Mouse (Mus musculus): ENCODE results near the gene Tspan14. TPM values are rescaled to one million over a fixed set of nuclear protein-coding genes. Genes with fewer than 3 reads are reported as not detected.
A peak's percentile ranks its signal among the peaks of the same experiment; 100 is the strongest.

Gene Tspan14
- polyA plus RNA-seq (2012; rRNA removed), result 46.4 and 47.7 TPM in 2 replicates

DNA sequence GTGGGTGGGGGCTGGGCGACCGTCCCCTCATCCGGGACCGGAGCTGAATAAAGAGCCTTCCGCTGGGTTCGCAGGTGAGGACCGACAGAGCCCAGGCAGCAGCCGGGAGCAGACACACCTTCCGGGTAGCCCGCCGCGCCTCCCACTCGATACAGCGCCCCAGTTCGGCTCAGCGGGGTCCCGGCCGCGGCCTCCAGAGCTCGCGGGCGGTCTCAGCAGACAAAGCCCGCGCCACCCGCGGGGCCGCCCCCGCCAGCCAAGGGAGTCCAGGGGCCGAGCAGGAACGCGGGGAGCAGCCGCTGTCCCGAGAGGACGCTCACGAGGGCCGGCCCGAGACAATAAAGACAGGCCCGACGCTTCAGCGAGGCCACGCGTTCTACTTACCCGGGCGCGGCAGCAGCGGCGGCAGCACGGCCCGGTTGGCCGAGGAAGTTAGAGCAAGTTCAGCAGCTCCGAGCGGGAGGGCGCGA, at the start of gene Tspan14:
TSS of gene Tspan14 (minus strand) at position 416 of the 470 bp plus-strand sequence.
- DNase-seq (ENCODE audit: extremely low spot score in 1 of 2, low spot score in 1 of 2), result no peak

DNA sequence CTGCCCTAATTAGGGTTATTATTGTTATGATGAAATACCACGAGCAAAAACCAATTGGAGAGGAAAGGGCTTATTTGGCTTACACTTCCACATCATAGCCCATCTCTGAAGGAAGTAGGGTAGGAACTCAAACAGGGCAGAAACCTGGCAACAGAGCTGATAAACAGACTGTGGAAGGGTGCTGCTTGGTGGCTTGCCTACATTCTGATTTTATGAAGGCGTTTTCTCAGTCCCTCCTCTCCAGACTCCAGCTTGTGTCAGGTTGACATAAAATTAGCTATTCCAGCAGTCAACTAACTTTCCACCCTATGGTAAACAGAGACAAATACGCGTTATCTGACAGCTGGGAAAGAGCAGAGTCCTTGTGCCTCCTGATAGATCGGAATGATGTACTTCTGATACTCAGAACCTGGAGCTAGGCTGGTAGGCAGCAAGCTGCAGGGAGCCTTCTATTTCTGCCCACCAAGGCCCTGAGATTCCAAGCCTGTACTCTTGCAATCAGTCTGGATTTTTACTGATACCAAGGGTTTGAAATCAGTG, 48.2 kb upstream of the Tspan14 start:
- peak; percentile 35 to 51 for DNase-seq (ENCODE audit: extremely low spot score in 1 of 2, low spot score in 1 of 2)

DNA sequence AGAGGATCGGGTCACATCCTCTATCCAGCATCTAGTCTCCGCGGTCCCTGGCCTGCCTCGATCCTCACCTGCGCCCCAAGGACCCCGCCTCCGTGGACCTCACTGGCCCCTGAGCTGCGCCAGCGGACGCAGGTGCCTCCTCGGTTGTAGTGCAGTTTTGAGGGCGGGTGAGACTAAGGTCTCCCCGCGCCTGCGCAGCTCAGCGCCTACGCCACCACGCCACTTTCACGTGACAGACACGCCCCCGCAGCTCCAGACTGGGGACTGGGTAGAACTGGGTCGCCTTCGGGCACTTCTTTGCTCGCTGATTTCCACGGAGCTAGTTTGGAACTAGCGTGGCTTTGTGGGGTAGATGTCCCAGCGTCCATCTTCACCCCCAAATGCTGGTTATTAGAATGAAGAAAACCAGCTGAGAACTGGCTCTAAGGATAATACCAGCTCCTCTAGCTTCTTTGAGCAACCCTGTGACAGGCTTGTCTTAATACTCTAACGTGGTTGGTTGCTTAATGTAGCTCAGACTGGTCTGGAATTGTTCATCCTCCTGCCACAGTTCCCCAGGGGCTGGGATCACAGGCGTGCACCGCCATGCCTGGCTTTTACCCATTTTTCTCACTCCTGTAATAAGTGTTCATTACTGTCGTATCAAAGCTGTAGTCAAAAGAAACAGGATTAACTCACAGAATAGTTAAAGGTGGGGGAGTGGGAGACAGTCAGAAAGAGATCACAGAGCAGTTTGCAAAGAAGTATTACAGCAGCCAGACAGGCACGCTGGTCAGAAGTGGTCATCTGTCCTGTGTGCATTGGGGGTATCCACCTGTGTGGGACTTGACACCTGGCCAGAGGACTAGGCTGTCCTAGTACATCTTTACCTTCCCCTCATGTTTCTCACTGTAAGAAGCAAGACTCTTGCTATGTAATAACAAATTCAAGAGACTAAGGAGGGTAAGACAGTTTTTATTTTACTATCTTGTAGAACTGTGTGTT, 47.3 kb upstream of the Tspan14 start, which contains the start of gene Fam213a:
TSS of gene Fam213a (minus strand) at position 159 of the 984 bp plus-strand sequence.
- peak; percentile 86 to 96 for DNase-seq (ENCODE audit: extremely low spot score in 1 of 2, low spot score in 1 of 2)

DNA sequence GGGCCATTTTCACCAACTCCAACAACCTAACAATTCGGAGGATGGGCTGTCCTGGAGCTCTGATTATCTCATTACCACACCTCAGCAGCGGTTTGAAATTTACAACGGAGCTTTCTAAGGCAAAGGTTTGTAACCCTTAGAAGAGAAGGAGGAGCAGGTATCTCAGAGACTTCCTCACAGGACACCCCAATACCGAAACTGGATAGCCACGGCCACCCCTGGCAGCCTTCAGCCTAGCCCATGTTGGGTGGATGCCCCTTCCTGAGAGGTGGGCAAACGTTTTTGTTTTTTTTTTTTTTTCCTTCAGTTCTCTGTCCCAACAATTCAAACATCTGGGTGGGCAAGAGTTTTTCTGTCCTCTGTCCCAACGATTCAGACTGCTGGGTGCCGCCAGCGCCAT, 46.5 kb upstream of the Tspan14 start:
- DNase-seq (ENCODE audit: extremely low spot score in 1 of 2, low spot score in 1 of 2), result no peak

DNA sequence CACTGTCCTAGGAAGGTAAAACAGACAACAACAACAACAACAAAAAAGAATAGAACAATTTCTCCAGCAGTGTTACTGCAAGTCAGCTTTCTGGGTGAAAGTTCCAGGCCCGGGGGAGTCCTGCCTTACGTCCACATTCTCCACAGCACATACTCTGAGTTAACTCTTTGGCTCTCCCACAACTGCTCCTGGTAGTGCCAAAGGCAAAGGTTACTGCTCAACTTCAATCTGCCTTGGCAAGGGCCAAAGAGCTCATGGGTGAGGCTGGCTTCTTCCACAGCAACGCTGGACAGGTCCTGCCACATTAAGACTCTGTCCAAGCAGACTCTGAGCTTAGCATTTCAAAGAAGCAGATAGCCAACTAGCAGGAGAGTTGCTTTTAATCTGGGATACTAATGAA, 45.3 kb upstream of the Tspan14 start:
- DNase-seq (ENCODE audit: extremely low spot score in 1 of 2, low spot score in 1 of 2), result no peak

DNA sequence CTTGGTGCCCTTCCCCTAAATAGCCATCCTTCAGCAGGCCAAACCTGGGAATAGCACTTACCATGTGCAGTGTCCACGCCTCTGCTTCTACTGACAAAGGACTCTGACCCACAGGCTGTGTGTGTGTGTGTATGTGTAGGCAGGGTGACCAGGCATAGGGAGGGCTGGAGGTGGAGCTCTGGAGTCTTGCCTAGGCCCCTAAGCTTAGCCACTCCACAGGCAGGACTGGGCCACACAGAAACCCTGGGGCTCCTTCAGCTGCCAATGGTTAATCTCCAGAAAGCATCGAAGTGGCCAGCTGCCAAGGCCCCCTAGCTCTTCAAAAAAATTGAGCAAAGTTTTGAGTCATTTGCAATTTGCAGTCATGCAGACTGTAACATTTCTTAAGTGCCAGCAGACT, 41.5 kb upstream of the Tspan14 start:
- no peak for DNase-seq (ENCODE audit: extremely low spot score in 1 of 2, low spot score in 1 of 2)

DNA sequence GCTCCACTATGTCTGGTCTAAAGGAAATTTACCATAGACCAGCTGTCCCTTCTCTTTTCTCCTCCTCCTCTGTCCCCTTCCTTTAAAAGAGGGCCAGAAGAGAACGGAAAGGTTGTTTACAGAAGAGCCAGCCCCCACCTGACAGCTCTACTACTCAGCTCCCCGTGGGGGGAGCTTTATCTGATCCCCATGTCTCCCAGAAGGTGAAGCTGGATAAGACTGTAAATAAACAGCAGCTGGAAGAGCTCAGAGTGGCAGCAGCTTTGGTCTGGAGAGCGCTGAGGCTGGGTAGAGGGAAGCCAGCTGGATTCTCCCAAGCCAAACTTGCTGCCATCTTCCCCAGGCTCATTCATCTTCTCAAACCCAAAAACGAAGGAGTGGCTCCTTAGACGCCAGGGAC, 41.0 kb upstream of the Tspan14 start:
- DNase-seq (ENCODE audit: extremely low spot score in 1 of 2, low spot score in 1 of 2), result no peak

DNA sequence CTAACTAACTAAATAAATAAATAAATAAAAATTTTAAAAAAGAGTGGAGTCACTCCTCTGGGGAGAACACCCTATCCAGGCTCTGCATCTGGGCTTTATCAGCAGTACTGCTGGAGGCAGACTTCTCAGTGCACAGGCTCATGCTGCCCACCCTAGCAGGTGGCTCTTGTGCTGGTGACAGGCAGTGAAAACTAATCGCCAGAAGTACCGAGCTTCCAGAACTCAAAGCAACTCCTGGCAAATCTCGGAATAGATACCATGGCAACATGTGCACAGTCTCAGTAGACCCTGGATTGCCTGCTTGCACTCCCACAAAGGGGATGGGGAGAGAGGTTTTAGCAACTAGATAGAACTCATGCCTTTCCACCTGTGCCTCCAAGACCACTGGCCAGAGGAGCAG, 40.3 kb upstream of the Tspan14 start:
- DNase-seq (ENCODE audit: extremely low spot score in 1 of 2, low spot score in 1 of 2), result no peak

DNA sequence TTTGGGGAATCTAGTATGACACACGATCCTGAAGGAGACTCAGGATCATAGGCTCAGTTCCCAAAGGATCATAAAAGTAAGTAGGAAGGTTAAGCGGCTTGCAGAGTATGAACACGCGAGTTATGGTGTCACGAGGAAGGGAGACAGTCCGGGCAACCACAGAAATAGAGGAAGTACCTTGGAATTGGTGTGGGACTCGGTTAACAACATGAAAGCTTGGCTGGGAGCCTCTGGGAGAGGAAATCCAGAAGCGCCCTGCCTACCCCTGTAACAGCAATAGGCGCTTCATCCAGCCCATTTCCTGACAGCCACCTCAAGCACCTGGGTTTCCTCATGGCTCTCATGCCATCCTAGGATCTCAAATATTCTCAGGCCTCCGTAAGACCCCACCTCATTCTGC, 39.7 kb upstream of the Tspan14 start:
- no peak for DNase-seq (ENCODE audit: extremely low spot score in 1 of 2, low spot score in 1 of 2)

DNA sequence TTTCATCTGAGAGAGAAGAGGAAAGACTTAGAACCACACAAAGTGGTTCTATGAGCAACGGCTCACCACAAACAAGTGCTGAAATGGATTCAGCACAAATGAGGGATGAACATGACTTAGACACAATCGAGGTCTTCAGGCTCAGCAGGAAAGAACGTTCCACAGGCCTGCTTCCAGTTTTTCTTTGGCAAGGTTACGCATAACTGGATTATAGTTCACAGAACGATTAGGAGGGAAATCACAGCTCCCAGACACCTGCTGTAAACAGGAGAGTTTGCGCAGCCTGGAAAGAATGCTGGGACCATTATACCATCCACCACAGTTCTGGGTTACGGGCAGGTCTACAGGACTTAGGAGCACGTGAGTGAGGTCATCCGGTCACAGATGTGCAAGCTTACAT, 39.1 kb upstream of the Tspan14 start:
- DNase-seq (ENCODE audit: extremely low spot score in 1 of 2, low spot score in 1 of 2), result no peak

DNA sequence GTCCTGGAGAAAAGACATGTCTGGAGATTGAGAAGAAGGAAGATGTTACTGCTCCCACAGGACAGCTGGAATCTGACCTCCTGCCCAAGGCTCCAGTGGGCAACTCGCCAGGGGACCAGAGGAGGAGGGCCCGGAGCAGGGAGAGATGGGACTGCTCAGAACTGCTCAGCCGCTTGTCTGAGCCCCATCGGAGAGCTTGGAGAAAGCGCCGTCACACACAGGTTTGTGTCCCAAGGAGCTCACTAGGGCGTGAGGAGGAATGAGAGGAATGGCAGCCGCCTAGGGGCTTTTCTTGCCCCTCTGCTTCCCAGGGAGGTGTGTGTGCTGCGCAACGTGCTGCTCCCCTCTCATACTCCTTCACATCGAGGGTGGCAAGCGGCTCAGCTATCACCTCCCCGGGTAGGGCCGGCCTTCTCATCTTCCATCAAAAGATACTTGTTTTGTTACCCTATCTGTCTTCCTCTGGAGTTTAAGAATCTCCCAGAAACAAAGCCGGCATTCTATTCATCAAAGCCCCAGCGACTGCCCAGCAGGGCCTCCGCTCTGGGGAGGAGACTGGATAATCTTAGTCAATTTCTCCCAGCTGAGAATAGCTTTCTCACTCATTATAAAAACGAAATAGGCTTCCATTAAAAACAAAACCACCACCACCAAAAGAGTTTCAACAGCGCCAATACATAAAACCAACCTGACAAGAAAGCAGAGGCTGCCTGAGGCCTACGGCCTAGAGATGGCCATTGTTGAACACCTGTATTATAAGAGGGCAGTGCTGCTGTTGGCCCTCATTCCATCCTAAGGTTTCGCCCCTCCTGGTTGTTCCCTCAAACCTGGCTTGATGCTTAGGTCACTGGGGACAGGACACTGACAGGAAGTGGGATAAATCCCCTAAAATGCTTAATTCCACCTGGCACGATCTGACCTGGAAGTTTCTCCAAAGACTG, 37.9 kb upstream of the Tspan14 start:
- no peak for DNase-seq (ENCODE audit: extremely low spot score in 1 of 2, low spot score in 1 of 2)

DNA sequence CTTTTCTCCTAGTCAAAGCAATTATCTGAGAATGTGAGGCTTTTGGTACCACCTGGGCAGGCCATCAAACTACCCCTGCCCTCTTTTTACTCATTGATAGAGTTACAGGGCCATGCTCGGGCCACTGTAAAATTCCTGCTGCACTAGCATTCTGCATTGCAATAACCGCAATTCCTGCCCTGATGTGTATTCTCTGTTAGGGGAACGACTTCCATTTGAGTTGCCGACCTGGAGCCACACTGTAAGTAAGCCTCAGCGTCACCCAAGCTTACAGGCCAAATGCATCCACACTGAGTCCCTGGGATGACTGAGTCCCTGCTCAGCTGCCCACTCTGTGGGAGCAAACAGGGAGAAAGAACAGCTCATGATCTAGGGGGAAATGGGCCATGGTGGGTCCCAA, 35.0 kb upstream of the Tspan14 start:
- no peak for DNase-seq (ENCODE audit: extremely low spot score in 1 of 2, low spot score in 1 of 2)

DNA sequence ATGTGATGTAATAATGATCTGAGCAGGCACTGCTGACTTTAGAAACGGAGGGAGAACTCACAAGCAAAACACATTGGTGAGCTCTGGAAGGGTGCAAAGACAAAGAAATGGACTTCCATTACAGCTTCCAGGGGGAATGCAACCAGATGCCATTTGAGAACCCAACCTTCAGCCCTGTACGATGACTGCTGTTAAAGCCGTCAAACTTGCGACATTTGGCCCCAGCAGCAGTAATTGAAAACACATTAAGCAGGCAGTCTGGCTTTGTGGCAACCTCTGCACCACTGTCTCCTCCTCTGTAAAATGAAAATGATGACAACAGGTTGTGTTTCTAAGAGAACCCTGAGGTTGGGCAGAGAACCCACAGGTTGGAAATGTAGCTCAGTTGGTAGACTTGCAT, 34.2 kb upstream of the Tspan14 start:
- no peak for DNase-seq (ENCODE audit: extremely low spot score in 1 of 2, low spot score in 1 of 2)

DNA sequence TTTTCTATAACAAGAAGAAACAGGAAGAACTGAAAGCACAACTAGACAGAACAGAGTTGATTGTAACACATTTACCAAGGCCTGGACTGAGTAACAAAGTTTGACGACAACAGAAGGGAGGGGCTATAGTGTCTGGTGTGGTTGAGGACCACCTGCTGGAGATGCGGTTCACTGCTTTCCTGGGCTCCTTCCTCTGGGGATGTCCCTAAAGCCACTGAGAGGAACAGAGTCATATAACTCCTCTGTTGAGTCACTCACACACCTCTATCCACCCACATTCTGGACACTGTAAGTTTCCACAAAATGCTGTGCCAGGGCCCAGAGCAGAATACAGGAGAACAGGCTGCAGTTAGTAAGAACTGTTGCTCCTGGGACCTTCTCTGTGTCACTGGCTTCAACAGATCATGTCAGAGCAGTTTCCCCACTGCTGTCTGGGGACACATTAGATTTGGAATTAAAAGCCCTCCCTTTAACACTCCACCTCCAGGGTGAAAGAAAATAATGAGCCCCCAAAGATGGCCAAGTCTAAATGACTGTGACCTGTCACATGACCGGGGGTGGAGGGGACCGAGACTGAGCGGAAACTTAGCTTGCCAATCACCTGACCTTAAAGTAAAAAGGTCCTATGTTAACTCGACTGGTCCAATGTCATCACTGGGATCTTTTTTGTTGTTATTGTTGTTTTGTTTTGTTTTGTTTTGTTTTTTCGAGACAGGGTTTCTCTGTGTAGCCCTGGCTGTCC, 33.5 kb upstream of the Tspan14 start:
- no peak for DNase-seq (ENCODE audit: extremely low spot score in 1 of 2, low spot score in 1 of 2)

DNA sequence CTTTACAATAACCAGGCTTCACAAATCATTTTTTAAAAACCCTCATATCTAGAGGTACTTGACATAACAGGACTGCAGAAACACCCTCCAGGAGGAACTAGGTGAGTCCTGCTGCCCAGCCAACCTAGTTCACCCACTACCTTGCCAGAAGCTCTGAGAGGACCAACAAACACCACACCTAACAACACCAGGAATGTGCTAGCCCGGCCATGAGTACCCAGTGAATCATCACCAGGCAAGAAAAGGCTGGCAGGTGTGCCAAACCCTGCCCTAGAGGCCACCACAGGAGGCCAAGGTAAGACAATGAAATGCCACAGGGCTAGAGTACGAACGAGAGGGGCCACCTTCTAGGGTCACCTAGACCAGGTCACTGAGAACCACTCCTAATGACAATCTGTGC, 29.6 kb upstream of the Tspan14 start:
- no peak for DNase-seq (ENCODE audit: extremely low spot score in 1 of 2, low spot score in 1 of 2)

DNA sequence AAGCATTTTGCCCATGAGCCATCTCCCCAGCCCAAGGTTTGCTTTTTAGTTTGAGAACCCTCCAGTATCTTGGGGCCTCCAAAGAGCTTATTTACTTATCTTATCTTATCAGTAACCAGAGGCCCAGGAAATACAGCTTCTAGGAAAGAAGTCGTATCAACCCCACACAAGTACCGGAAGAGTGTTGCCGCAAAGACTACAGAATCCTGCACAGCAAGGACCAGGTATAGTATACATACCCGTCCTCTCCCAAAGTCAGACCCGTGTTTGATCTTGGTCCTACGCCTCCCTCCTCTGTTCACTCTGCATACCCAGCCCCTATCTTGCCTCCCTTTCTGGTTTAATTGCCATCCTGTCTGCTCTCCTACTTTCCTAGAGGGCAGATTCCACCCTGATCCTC, 25.9 kb upstream of the Tspan14 start:
- no peak for DNase-seq (ENCODE audit: extremely low spot score in 1 of 2, low spot score in 1 of 2)

DNA sequence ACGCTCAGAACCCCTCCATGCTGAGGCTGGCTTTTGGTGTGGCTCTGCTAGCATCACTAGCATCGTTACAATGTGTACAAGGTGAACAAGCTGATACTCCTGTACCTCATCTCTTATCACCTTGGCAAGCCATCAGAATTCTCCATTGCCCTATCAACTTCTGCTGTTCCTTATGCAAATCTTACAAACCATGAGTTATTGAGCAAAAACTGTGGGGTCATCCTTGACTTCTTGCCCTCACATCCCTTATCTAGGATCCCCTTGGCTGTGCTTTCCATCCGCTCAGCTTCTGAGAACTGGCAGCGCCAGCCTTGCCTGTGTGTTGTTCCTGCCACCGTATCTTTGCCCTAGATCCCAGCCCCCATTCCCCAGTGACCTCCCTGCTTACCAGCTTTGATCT, 22.2 kb upstream of the Tspan14 start:
- no peak for DNase-seq (ENCODE audit: extremely low spot score in 1 of 2, low spot score in 1 of 2)

DNA sequence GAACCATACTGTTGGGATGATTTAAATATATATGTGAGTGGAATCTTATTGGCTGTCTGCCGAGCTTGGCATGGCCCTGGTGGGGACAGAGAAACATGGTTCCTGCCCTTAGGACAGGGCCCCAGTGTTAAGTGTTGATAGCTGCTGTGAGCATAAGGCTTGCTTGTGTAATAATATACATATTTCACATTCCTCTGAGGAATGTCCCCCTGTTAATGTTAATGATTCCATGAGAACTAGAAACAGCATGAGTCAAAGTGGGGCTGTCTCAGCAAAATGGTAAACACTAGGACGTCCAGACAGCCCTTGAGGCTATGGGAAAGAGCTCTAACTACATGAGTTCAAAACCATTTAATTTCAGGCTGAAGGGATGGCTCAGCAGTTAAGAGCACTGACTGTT, 20.6 kb upstream of the Tspan14 start:
- no peak for DNase-seq (ENCODE audit: extremely low spot score in 1 of 2, low spot score in 1 of 2)

DNA sequence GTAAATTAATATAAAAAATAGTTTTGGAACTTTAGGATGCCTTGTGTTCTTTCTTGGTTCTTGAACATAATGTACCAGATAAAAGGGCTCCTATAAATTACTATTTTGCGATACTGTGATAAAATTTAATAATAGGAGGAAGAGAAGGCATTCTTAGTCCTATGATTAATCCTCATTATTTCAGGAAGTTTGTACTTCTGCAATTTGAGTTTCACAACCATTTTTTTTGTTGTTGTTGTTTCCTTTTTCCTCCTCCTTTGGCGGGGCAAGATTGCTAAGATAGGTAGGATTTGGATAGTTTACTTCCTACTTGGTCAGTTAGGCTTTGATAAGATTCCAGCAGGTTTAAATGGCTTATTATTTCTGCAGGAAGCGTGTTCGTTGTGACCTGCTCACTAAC, 19.0 kb upstream of the Tspan14 start:
- no peak for DNase-seq (ENCODE audit: extremely low spot score in 1 of 2, low spot score in 1 of 2)

DNA sequence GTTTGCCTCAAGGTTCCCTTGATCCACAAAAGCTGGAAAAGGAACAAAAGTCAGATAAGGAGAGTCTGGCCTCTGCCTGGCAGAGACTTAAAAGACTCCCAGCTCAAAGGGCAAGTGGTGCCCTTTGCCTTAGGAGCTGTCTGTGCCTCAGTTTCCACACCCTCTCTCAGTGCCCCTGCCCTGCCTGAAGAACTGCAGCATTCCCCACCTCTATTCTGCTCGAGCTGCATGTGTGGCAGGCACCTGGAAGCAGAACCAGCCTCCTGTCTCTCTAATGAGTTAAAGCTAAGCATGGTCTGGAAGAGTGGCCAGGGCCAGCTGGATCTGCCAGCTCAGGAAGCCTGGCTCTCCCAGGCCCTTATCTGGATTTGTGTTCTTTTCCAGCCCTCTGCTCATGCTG, 13.1 kb upstream of the Tspan14 start:
- no peak for DNase-seq (ENCODE audit: extremely low spot score in 1 of 2, low spot score in 1 of 2)
